Mouse (Mus musculus) stomach, postnatal 0 days (tissue): Measurements from ENCODE around the gene Anxa3. TPM values are rescaled to one million over a fixed set of nuclear protein-coding genes. Genes with fewer than 3 reads are reported as not detected.

ENCODE experiments used
- ATAC-seq: fragments of 200-750 bp; cut with Nextera tagmentation; 2 replicates; pipeline ENCODE4 v1.8.0; 2017; ENCODE audit not compliant: low FRiP score, low TSS enrichment
- DNase-seq: peaks from one replicate; pipeline ENCODE4 v3.0.0-alpha.2; 2016; ENCODE audit warnings: low spot score
- H3K27ac ChIP-seq: fragments of 300-500 bp; sonication (generic); replicated peaks from 2 replicates; pipeline ENCODE4 v1.5.1; 2014; ENCODE audit warnings: mild to moderate bottlenecking, control low read depth
- H3K27me3 ChIP-seq: fragments of 300-500 bp; sonication (generic); 2 replicates; pipeline ENCODE4 v1.6.1; 2014; ENCODE audit warnings: low read length; ENCODE audit not compliant: control insufficient read depth, insufficient read depth
- H3K36me3 ChIP-seq: fragments of 300-500 bp; sonication (generic); 2 replicates; pipeline ENCODE4 v1.6.1; 2014; ENCODE audit warnings: low read length, mixed read lengths; ENCODE audit not compliant: control insufficient read depth, insufficient read depth
- H3K4me1 ChIP-seq: fragments of 300-500 bp; sonication (generic); replicated peaks from 2 replicates; pipeline ENCODE4 v1.6.1; 2014; ENCODE audit warnings: antibody characterized with exemption; ENCODE audit not compliant: control insufficient read depth, insufficient read depth
- H3K4me2 ChIP-seq: fragments of 300-500 bp; sonication (generic); replicated peaks from 2 replicates; pipeline ENCODE4 v1.6.1; 2014; ENCODE audit warnings: low read depth, mild to moderate bottlenecking, control low read depth, moderate library complexity
- H3K4me3 ChIP-seq: fragments of 300-500 bp; sonication (generic); 2 replicates; pipeline ENCODE4 v1.5.1; 2014; ENCODE audit warnings: low read depth, low read length, control low read depth
- H3K9ac ChIP-seq: fragments of 300-500 bp; sonication (generic); 2 replicates; pipeline ENCODE4 v1.6.1; 2014; ENCODE audit warnings: mild to moderate bottlenecking, low read length, control low read depth, mixed read lengths
- H3K9me3 ChIP-seq: fragments of 300-500 bp; sonication (generic); 2 replicates; pipeline ENCODE4 v1.6.1; 2016; ENCODE audit warnings: low read length; ENCODE audit not compliant: control insufficient read depth
- CTCF ChIP-seq: IDR thresholded peaks from 2 replicates; pipeline ENCODE4 v1.5.1; 2016; ENCODE audit warnings: antibody characterized with exemption, low read depth, mild to moderate bottlenecking, moderate library complexity
- EP300 ChIP-seq: optimal IDR thresholded peaks from 2 replicates; pipeline ENCODE3; 2016; ENCODE audit warnings: antibody characterized with exemption
- WGBS: fragments of 180-500 bp; shearing (Covaris S2); extraction: QIAGEN DNeasy Blood & Tissue Kit; methylation state at CpG from one replicate; pipeline ENCODE4 v1.1.7; 2014; 5-methylcytosine and 5-hydroxymethylcytosine counted together
- polyA plus RNA-seq: library from polyadenylated mRNA; unstranded; fragments of >200 nt; fragmentation: Nextera tagmentation; extraction: Ambion mirVana; gene quantifications from 2 replicates; pipeline ENCODE4 v1.2.1, GENCODE M21; 2015

Anxa3 gene
- polyA plus RNA-seq, 1 experiment from 2014 or later, result 91.4 TPM

GRCm38 (mm10) chr5:96885202-96885601 is 92.1 kb downstream of the Anxa3 start:
- TF ChIP-seq EP300 (no peak), CTCF (no peak)
- Histone ChIP-seq H3K9ac (no peak overlapping the region), H3K27ac (no peak overlapping the region), H3K4me3 (no peak overlapping the region), H3K27me3 (no peaks in the 10 kb centered on the region), H3K4me2 (no peak overlapping the region), H3K9me3 (no peaks in the 10 kb centered on the region), H3K36me3 (no peaks in the 10 kb centered on the region), H3K4me1 (no peaks in the 10 kb centered on the region)
- ATAC-seq (no peak), DNase-seq (no peak)
- 86% methylated on average over 7 of the region's 7 CpGs for WGBS

GRCm38 (mm10) chr5:96888396-96888795 is 95.3 kb downstream of the Anxa3 start:
- Histone ChIP-seq H3K27ac (no peak overlapping the region), H3K4me2 (no peak overlapping the region), H3K27me3 (no peaks in the 10 kb centered on the region), H3K4me3 (no peak overlapping the region), H3K9me3 (no peaks in the 10 kb centered on the region), H3K36me3 (no peaks in the 10 kb centered on the region), H3K4me1 (no peaks in the 10 kb centered on the region), H3K9ac (no peak overlapping the region)
- ATAC-seq (no peak), DNase-seq (no peak)
- TF ChIP-seq CTCF, result no peak
- TF ChIP-seq EP300, result no peak
- WGBS, result 82% methylated on average over 3 of the region's 3 CpGs

DNA sequence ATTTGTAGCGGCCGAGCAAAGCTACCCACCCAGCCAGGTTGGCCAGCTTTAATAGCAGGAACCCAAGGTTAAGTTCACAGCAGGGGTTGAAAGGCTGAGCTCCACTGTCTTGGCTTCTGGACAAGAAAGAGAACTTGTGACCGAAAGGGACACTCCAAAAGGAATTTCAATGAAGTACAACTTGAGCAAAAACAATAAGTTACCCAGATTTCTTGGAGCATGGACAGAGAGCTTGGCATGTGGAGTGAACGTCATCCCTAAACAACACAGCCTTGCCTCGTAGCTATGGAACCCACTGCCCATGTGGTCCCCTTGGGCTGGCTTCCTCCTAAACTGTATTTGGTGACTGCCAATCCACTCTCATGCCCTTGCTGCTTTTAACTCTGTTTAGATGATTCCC is 97.2 kb downstream of the Anxa3 start:
- no peaks in the 10 kb centered on the region for H3K27me3 ChIP-seq
- no peaks in the 10 kb centered on the region for H3K36me3 ChIP-seq
- WGBS, result 70% methylated on average over 5 of the region's 5 CpGs
- H3K27ac ChIP-seq, result no peak overlapping the region
- H3K9ac ChIP-seq, result no peak overlapping the region
- TF ChIP-seq CTCF (no peak), EP300 (no peak)
- no peak overlapping the region for H3K4me3 ChIP-seq
- DNase-seq, result no peak
- H3K4me1 ChIP-seq, result no peaks in the 10 kb centered on the region
- no peak overlapping the region for H3K4me2 ChIP-seq
- no peak for ATAC-seq
- H3K9me3 ChIP-seq, result no peaks in the 10 kb centered on the region

Other genes starting within 250 kb of the Anxa3 start
- 10.6 and 11.9 TPM in 2 replicates for gene Bmp2k, start 204.3 kb downstream of the Anxa3 start, polyA plus RNA-seq